Mouse (Mus musculus): Measurements from ENCODE around the gene Casz1.

DNA sequence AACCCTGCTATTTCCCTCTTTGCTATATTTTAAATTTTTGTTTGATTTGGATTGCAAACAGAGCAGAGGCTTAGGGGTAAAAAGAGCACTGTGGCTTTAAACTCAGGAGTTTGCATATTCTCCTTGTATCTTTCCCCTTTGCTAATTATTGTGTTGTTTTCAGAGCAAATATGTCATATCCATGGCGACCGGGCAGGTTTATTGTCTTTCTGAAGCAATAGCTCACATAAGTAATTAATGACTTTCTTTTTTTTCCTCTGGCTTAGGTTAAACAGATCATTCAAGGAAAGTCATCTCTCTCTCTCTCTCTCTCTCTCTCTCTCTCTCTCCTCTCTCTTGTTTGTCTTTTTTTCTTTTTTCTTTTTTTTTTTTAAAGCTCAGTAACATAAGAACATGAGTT lies 4.6 kb downstream of the Casz1 start:
- TF ChIP-seq CTCF (IDR thresholded peaks at IDR 0.05; ENCODE audit: extremely low read depth, insufficient read length, insufficient replicate concordance, low read depth, low read length) (no peak), POLR2A (IDR thresholded peaks at IDR 0.05; ENCODE audit: low read depth, low read length) (no peak)

Measured in small intestine, adult 2 months (tissue).